Mouse (Mus musculus) kidney, adult 9 months (tissue): Measurements from ENCODE around the gene Chst14.

Source experiments
- DNase-seq: peaks from one replicate; pipeline ENCODE4 v3.0.0; 2022

Gene Chst14

GRCm38 (mm10) chr2:118906118-118906492 lies 20.2 kb upstream of the Chst14 start:
- no peak for DNase-seq

- DNase-seq: no peak
Measured at GRCm38 (mm10) chr2:118907781-118908180, 18.5 kb upstream of the Chst14 start.

GRCm38 (mm10) chr2:118909151-118909550 lies 17.1 kb upstream of the Chst14 start:
- DNase-seq: peak; percentile 44

- peak; percentile 76 for DNase-seq
Measured at GRCm38 (mm10) chr2:118910605-118911278, 15.6 kb upstream of the Chst14 start.

GRCm38 (mm10) chr2:118912706-118913105 lies 13.6 kb upstream of the Chst14 start:
- DNase-seq: no peak

- peak; percentile 79 for DNase-seq
Measured at GRCm38 (mm10) chr2:118913551-118914276, 12.6 kb upstream of the Chst14 start.

GRCm38 (mm10) chr2:118914685-118915084 lies 11.6 kb upstream of the Chst14 start:
- DNase-seq: no peak

GRCm38 (mm10) chr2:118916436-118916835 lies 9.9 kb upstream of the Chst14 start:
- DNase-seq: peak; percentile 77

GRCm38 (mm10) chr2:118918543-118918942 lies 7.8 kb upstream of the Chst14 start:
- no peak for DNase-seq

- DNase-seq: no peak
Measured at GRCm38 (mm10) chr2:118920428-118920827, 5.9 kb upstream of the Chst14 start.

GRCm38 (mm10) chr2:118925952-118926351 lies 344 bp upstream of the Chst14 start:
- DNase-seq: no peak

GRCm38 (mm10) chr2:118926998-118927739 lies 873 bp downstream of the Chst14 start:
- DNase-seq: no peak

- DNase-seq: no peak
Measured at GRCm38 (mm10) chr2:118941341-118941740, 15.0 kb downstream of the Chst14 start.

- no peak for DNase-seq
Measured at GRCm38 (mm10) chr2:118943232-118943631, 16.9 kb downstream of the Chst14 start.

- no peak for DNase-seq
Measured at GRCm38 (mm10) chr2:118948818-118949217, 22.5 kb downstream of the Chst14 start.

- no peak for DNase-seq
Measured at GRCm38 (mm10) chr2:118949699-118950098, 23.4 kb downstream of the Chst14 start.

GRCm38 (mm10) chr2:118956497-118956896 lies 30.2 kb downstream of the Chst14 start:
- DNase-seq: no peak

- DNase-seq: no peak
Measured at GRCm38 (mm10) chr2:118959644-118960043, 33.3 kb downstream of the Chst14 start.

GRCm38 (mm10) chr2:118960413-118960812 lies 34.1 kb downstream of the Chst14 start:
- DNase-seq: no peak

- DNase-seq: no peak
Measured at GRCm38 (mm10) chr2:118961546-118961945, 35.2 kb downstream of the Chst14 start.

GRCm38 (mm10) chr2:118963007-118963675 lies 36.8 kb downstream of the Chst14 start:
- no peak for DNase-seq

- DNase-seq: no peak
Measured at GRCm38 (mm10) chr2:118963676-118964012, 37.3 kb downstream of the Chst14 start.

- no peak for DNase-seq
Measured at GRCm38 (mm10) chr2:118969585-118970147, 43.4 kb downstream of the Chst14 start.
